Mouse (Mus musculus) adrenal gland, postnatal 4 days (tissue): ENCODE measurements around the gene Rita1. TPM values are rescaled to one million over a fixed set of nuclear protein-coding genes. Genes with fewer than 3 reads are reported as not detected.
A peak's percentile ranks its signal among the peaks of the same experiment; 100 is the strongest.

Experiments
- DNase-seq, 2 experiments: peaks; one replicate each; pipeline ENCODE4 v3.0.0; 2021 to 2022; ENCODE audit warnings: low spot score in 2 of 2, mixed read lengths in 2 of 2
- total RNA-seq, 2 experiments: library from RNA; stranded (reverse); gene quantifications; 2 replicates each; pipeline ENCODE4 v1.2.3; 2021

Gene Rita1
- total RNA-seq, 2 experiments from 2014 or later: 11.8 to 13.5 TPM

DNA sequence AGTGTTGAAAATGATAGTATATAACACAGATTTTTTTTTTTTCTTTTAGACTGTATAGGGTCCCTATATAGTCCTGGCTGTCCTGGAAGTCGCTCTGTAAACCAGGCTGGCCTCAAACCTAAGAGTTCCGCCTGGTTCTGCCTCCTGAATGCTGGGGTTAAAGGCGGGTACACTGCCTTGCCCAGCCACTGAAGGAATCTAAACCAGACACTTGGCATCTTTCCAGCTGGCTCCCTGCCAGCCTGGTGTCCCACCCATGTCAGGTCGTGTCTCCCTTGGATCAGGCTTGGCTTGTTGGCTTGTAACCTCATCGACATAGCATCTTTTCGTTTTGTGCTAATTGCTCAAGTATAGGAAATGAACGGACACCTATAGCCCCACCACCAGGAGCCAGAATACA, 16.2 kb upstream of the Rita1 start:
- no peak for DNase-seq

DNA sequence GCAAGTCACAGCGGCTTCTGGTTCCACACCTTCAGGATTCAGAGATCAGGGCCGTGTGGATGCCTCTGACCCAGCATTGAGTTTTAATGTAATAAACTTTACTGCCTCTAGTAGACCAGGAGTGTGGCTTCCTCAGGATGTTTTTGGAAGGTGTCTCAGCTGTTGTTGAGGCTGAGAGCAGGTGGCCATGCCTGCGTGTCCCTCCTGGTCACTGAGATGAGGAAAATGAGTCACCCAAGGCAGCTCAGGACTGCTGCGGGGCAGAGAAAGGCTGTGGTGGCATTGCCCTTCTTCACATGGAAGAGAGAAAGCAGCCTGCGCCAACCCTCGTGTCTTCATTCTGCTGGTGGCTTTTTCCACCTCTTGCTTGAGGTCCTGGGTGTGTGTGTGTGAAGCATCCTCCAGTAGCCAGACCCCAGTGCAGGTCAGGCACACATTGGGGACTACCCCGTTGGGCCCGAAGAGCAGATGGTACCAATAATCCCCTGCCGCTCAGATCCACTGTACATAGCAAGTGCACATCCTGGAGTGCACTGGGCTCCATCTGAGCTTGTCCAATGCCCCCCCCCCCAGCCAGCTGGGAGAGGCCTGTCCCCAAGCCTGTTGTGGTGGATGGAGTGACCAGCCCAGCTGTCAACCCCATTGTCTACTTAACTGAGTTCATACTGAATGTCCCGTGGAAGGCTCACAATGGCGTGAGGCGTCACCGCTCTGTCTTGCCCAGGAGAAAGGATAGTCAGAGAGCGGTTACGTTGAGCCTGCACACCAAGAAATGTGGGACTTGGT, 15.3 kb upstream of the Rita1 start:
- DNase-seq: no peak

DNA sequence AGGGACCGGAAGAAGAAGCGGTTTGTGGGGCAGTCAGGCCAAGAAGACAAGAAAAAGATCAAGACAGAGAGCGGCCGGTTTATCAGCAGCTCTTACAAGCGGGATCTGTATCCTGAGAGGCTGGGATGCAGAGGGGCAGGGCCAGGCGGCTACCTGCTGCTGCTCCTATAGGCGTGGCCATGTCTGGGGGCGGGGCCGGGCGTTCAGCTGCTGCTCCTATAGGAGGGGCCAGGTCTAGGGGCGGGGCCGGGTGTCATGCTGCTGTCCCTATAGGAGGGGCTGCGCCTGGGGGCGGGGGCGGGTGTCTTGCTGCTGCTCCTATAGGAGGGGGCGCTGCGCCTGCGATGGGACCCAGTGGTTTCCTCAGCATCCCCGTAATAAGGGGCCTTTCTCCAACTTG, 14.0 kb upstream of the Rita1 start:
- no peak for DNase-seq

DNA sequence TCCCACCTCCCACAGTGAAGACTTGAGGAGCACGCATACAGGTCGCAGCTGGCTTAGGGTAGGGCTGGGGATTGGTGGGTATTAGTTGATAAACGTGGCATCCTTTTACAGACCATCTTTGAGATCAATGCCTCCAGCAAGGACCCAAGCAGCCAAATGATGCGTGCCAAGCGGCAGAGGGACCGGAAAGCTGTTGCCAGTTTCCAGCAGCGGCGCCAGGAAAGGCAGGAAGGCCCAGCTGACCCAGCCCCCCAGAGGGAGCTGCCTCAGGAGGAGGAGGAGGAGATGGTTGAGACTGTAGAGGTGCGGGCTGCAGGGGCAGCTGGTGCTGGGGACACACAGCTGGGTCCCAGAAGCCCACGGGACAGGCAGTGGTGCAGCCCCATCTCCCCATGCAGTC, 12.0 kb upstream of the Rita1 start:
- DNase-seq: no peak

DNA sequence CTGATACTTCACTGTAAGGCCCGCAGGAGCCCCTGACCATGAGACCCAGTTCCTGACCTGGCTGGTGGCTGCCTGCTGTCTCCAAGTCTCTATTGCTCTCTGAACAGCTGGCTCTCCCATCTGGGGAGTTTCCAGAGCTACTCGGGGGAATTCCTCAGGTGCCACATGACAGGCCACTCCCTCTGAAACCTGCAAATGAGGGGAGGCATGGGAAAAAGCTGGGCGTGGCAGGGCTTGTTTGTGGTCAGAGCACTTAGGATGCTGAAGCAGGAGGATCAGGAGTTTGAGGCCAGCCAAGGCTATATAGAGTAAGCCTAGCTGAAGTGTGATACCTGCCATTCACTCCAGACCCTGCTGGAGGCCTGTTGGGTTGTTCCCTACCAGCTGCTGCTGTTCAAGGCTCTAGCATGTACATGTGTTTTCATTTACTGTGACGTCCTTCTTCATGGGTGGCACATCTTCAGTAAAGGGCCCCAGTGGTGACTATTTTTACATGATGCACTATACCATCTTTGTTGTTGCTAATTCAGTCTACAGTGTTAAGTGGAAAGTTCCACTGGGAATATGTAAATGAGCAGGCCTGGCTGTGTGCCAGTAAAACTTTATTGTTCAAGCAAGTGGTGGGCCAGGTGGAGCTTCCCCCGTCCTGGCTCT, 9.9 kb upstream of the Rita1 start:
- no peak for DNase-seq

DNA sequence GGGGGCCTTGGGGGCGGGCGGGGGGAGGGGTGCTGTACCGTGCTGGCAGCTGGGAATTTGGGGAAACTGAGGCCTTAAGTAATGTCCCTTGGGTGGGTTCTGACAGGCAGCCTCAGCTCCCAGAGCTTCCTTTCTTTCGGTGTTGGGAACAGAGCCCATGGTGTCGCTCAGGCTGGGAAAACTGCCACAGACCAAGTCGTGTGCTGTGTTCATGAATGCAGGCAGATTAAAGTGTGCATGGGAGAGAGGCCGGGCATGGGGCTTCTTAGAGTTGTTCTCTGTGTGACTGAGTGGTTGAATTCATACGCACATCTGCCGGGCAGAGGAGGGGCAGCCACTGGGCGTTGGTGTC, 9.4 kb upstream of the Rita1 start:
- no peak for DNase-seq

DNA sequence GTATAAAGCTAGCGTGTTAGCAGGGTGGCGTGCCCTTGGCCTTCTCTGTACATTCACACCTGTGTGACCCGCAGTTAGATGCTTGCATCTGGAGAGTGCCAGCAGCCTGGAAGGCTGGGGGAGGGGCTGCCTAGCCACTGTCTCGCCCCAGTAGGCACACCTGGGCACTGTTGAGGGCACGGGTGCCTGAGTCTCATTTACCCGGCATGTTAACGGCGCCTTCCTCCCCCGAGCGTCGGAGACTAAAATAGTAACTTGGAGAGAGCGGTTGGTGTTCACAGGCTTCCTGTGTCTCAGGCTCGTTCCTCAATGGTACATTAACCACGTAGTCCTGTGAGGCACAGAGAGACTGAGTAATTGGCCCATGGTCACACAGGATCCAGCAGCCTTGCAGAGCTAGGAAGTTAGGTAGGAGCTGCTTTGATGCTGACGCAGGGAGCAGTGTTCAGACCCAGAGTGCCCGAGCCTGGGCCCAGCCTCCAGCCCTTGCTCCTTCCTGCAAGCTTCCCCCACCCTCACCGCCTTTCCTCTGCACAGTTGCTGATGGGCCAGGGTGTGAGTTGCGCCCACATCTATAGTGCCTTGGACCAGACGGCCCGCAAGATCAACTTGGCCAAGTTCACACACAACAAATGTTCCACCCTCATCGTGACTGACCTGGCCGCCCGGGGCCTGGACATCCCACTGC, 8.8 kb upstream of the Rita1 start:
- no peak for DNase-seq

DNA sequence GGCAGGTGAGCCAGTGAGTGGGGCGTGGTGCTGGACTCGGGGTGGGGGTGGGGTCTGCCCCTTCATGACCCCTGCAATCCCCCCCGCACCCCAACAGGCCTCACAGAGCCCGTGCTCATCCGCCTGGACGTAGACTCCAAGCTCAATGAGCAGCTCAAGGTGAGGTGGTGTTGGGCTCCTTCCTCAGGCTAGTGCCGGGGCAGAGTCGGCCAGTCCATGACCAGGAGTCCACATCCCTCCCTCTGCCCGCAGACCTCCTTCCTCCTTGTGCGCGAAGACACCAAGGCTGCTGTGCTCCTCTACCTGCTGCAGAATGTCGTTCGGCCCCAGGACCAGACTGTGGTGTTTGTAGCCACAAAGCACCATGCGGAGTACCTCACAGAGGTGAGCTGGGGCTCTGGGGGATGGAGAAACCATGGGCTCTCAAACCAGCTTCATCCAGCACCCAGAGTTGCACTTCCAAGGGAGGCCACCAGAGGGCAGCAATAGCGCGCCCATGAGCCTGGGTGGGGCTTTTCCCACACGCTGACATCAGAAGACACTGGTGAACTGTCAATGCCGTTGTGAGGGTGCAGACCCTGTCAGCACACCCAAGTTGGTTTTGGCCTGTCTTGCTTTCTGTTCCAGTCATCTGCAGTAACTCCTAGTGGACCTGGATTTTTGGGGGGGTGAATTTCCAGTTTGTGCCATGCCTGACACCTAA, 8.1 kb upstream of the Rita1 start:
- DNase-seq: peak; percentile 71 to 72

DNA sequence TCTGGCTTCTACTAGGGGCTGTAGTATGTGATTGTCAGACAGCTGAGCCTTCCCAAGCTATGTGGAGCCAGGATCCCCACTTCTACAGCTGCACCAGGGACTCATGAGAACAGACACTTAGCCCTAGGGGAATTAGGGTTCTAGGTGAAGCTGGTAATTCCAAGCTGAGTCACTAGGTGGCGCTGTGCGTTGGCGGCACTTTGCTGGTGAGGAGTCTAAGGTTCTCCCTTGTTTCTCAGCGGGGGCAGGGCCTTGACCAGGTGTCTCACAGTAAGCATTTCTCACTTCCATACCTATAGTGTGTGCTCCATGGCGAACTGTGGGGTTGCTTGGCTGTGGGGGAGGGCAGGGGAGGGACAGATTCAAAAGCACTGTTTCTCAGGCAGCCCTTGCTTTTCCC, 6.8 kb upstream of the Rita1 start:
- no peak for DNase-seq

DNA sequence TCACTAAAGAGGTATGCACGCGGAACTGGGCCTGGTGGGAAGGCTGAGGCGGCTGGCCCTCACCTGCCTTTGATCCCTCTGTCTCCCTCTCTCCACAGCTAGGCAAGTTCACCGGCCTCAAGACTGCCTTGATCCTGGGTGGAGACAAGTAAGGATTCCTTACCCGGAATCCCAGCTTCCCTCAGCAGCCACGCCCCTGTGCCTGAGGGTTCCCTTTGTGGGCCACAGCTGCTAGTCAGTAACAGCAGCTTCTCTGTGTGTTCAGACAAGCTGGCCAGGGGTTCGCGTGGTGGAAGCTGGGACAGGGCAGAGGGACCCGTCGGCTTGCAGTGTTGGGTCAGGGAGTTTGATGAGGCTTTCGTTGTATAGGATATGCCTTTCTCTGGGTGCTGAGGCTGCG, 6.4 kb upstream of the Rita1 start:
- DNase-seq: no peak

DNA sequence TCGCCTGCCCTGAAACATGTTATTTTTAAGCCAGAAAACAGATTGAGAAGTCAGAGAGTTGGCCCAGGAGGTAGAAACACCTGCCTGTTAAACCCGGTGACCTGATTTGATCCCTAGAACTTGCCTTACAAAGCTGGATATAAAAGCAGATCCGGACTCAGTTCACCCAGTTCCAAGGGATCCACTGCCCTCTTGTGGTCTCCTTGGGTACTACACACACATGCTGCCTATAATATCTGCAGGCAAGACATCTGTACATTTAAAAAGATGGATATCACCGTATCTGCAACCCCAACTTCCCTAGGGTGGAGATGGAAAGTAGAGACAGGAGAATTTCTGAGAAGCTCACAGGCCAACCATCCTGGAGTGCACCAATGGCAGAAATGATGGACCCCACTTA, 3.5 kb upstream of the Rita1 start:
- no peak for DNase-seq

DNA sequence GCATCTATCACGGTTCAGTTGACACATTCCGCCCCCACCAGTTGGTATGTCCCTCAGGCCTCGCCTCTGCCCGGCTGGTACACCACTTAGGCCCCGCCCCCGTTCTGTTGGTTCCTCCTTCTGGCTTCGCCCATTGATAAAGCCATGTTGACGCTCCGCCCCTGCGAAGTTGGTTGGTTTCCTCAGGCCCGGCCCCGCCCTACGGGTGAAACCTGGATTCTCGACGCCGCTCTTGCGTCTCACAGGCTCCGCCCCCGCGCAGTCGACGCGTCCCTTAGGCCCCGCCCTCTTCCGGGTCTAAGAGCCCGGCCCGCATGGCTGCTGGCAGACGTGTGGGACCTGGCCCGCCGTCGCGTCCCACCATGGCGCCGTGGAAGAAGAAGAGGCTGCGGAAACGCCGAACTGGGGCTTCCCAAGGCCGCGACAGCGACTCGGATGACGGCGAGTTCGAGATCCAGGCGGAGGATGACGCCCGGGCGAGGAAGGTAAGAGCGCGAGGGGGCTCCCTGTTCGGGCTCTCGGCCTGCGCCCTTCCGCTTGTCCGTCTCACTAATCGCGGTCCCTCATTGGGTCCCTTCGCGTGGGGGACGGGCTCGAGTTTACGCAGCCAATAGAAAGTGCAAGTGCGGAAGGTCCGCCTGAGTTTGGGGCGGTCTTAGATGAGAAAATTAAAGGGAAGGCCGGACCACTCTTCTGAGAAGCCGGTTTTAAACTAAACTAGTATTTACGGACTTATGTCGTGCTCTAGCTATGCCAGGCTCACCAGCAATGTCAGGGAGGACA, 624 bp upstream of the Rita1 start:
- DNase-seq: peak; percentile 90 to 100

DNA sequence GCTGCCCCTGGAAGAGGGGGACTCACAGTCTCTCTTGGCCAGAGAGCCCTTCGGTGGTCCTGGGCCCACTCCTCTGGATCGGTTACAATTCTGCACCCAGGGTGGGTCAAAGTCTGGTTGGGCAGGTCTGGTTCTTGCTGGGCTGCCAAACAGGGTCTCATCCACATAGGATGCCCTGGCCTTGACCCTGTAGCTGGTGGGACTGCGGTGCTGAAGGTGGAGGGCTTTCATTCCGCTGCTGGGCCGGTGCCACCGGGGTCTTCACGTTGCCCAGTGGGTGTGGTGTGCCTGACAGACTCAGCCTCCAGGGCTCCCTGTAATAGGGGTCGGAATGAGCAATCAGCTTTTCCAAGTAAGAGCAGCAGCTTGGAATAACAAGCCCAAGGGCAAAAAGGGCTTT, 973 bp downstream of the Rita1 start:
- no peak for DNase-seq

DNA sequence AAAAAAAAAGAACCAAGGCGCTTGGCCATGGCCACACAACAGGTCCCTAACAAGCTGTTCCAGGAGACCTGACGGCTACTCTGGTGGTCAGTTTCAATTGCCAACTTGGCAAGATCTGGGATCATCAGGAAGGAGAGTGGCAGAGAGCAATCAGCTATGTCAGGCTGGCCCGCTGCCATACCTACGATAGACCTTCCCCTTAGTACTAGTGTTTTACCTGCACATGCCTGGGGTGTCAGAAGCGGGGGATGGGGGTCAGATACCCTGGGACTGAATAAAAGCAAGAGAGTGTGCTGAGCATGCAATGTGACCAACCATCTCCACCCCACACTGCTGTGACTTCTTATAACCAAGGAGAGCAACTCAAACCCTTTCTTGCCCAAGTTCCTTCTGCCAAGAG, 1.5 kb downstream of the Rita1 start:
- no peak for DNase-seq

DNA sequence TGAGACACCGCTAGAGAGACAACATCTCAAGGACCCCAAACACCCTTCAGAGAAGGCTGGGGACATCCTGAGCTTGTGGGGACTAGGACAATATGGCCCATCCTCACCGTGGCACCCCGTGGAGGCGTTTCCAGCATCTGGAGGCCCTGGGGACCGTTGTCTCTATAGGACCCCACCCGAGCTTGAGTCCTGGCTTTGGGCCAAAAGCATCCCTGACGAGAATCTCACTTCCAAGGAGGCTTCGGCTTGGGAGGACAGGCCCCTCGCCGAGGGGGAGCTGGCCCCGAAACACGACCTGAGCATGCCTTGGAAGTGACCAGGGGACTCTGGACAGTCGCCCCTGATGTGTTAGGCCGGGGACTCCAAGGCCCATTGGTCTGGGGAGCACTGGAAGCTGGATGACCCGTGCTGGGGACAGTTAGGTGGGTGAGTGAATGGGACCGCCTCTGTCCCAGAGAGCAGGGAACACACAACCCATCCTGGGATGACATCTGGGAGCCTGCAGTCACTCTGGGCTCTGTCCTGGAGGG, 3.1 kb downstream of the Rita1 start:
- no peak for DNase-seq

DNA sequence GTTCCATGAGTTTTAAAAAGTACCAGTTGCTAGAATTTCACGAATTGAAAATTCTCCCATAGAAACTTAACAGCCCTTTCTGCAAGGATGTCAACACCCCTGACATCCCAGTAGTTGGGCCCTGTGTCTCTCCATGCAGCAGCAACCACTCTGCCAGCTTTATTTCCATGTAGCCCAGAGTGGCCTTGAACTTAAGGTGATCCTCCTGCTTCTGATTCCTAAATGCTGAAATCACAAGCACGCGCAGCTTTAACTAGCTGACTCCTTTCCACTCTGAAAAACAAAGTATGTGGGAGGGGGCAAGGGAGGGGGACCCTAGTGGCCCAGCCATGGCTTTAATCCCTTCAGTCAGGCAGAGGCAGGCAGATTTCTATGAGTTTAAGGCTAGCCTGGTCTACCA, 5.1 kb downstream of the Rita1 start:
- DNase-seq: no peak

DNA sequence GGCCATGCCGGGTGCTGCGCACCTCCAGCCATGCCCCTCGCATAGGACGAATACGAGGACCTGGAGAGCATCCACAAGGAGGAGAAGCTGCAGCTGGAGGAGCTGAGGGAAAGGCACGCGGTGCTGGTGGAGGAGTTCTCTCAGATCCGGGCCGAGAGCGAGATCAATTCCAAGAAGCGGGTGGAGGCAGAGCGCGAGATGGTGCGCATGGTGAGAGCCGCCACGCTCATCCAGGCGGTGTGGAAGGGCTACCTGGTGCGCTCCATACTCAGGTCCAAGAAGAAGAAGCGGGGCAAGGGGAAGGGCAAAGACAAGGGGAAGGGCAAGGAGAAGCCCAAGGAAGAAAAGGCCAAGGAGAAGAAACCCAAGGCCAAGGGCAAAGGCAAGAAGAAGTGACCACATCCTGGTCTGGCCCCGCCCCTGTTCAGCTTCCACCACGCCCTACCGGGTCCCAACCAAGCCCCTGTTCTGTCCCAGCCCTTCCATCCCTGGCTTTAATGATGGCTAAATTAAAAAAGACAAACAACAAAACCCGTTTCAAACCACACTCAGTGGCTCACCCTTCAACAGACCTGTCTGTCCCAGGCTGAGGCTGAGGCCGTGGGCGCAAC, 5.7 kb downstream of the Rita1 start:
- DNase-seq: no peak

DNA sequence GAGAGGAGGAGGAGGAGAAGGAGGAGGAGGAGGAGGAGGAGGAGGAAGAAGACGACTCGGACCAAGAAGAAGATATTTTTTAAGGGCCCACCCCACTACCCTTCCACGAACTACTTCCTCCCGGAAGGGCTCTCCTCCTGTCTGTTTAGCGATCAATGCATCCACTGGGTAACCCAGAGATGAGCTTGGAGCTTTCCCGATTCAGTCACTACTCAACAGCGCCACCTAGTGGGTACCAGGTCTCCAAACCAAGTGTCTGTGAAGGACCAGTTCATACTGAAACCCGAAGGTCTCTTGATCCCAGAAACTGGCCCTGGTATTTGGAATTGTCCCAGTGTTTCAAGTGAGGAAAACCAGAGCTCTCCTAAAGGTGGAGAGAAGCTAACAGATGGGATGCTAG, 6.7 kb downstream of the Rita1 start:
- DNase-seq: peak; percentile 79

DNA sequence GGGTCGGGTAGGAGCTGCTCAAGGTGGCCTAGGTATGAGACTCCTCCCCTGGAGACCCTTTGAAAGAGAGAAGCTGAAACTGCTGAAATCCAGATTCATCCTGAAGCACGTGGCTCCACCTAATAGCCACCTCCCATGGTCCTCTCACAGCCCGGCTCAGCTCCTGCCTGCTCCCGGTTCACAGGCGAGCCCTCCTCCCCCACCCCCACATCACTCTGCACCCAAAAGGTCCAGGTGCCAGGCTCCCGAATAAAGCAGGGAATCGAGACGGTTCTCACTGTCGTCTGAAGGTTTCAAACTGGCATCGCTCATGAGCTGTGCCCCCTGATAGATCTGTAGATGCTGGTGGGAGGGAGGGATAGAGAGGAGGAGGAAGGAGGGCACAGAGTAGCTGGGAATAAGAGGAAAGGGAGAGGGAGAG, 7.1 kb downstream of the Rita1 start:
- DNase-seq: no peak

DNA sequence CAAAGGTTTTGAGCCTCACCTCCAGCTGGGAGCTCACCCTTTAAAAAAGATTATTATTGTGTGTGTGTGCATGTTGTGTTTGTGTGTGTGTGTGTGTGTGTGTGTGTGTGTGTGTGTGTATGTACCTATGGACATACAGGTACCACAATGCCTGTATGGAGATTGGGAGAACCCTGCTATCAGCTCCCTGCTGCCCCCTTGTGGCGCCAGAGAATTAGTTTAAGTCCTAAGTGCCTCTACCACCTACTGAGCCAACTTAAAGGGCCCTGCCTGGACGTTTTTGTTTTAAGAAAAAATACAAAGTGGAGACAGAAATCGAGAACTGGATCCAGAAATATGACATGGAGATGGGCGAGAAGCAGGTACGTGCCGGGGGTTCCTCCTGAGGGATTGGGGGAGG, 7.5 kb downstream of the Rita1 start:
- DNase-seq: peak; percentile 65 to 75
